Comparison of ENCODE assay signal across 8 mouse cellular contexts in the genomic region with DNA sequence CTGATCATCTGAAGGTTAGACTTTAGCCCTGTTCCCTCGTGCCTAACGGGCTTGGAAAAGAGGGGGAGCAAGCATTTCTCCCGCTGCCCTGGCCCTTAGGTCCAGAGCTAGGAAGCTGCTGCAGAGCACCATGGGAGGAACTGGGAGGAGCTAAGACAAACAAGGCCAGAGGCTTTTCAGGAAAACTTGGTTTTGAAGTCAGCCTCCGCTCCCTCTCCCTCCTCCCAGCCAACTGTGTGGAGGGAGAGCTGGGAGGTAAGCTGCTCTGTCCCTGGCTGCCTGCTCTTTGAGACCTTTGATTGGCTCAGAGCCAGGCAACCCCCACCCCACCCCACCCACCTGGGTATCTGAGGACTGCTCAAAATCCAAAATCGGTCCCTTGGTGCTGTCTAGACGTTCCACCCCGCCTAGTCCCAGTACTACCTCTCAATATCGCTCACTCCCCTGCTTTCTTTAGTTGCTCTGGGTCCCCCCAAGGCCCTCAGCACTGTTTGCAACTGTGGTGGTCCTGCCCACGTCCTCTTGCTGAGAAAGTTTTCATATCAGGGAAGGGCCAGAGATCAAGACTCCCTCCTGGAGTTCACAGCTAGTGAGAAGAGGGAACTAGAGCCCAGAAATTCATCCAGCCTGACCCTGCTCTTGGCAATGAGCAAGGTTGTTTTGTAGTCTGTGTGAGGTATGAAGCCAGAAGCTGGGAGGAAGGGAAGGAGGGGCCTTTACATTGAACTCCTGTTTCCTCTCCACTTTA. TPM values are rescaled to one million over a fixed set of nuclear protein-coding genes. Genes with fewer than 3 reads are reported as not detected.
DNase-seq lines count a peak whose midpoint lies in the region; ATAC-seq lines count a peak whose summit lies in the region.

No protein-coding gene starts in this region.

- H3K36me3 ChIP-seq in forebrain, embryonic 10.5 days (replicated peaks): no peaks in the 10 kb centered on the region
- H3K36me3 ChIP-seq in limb, embryonic 11.5 days (ENCODE audit: control insufficient read depth, insufficient read depth, low read length): no peaks in the 10 kb centered on the region
- no peaks in the 10 kb centered on the region for H3K36me3 ChIP-seq in midbrain, embryonic 14.5 days (ENCODE audit: control insufficient read depth, insufficient read depth, low read length)

- H3K9me3 ChIP-seq in forebrain, embryonic 10.5 days: no peaks in the 10 kb centered on the region
- no peaks in the 10 kb centered on the region for H3K9me3 ChIP-seq in limb, embryonic 11.5 days (ENCODE audit: control insufficient read depth, low read length)
- no peaks in the 10 kb centered on the region for H3K9me3 ChIP-seq in midbrain, embryonic 14.5 days (ENCODE audit: control insufficient read depth, low read length)

- DNase-seq in adrenal gland, adult 18-20 months (ENCODE audit: low spot score in 2 of 2): peak; percentile 59 to 73
- no peak for DNase-seq in adrenal gland, postnatal 4 days (ENCODE audit: low spot score in 2 of 2)
- peak; percentile 47 for DNase-seq in forebrain, embryonic 10.5 days (ENCODE audit: extremely low spot score, low spot score)
- peak; percentile 68 for DNase-seq in heart, postnatal 25 days (ENCODE audit: low spot score)
- DNase-seq in limb, embryonic 11.5 days (ENCODE audit: low spot score): peak; percentile 71
- peak; percentile 49 for DNase-seq in midbrain, embryonic 14.5 days
- DNase-seq in layer of hippocampus, postnatal 36 days: no peak
- DNase-seq in frontal cortex, postnatal 36 days (ENCODE audit: low spot score in 2 of 2): no peak

- peak overlapping the region; percentile 27 for H3K4me3 ChIP-seq in forebrain, embryonic 10.5 days
- H3K4me3 ChIP-seq in limb, embryonic 11.5 days (ENCODE audit: low read depth, low read length): no peak overlapping the region
- H3K4me3 ChIP-seq in midbrain, embryonic 14.5 days (replicated peaks; ENCODE audit: low read depth, low read length): no peak overlapping the region

- H3K27ac ChIP-seq in forebrain, embryonic 10.5 days: peak overlapping the region; percentile 84
- peak overlapping the region; percentile 93 for H3K27ac ChIP-seq in limb, embryonic 11.5 days (replicated peaks; ENCODE audit: low read depth, low read length)
- H3K27ac ChIP-seq in midbrain, embryonic 14.5 days (replicated peaks; ENCODE audit: low read depth, low read length): peak overlapping the region; percentile 1; the same call in 1 of the 2 replicates

- peak; percentile 26; the same call in 1 of the 2 replicates for ATAC-seq in limb, embryonic 11.5 days (ENCODE audit: insufficient number of reproducible peaks, low FRiP score, low TSS enrichment, low read depth)
- no peak for ATAC-seq in midbrain, embryonic 14.5 days (ENCODE audit: low FRiP score, low TSS enrichment)

- 0 out of 2 replicates have a peak, but pooled peaks cover 3% of the 10 kb centered on the region for H3K27me3 ChIP-seq in forebrain, embryonic 10.5 days (ENCODE audit: poor library complexity, severe bottlenecking)
- no peaks in the 10 kb centered on the region for H3K27me3 ChIP-seq in limb, embryonic 11.5 days (ENCODE audit: control insufficient read depth, insufficient read depth, low read length)
- no peaks in the 10 kb centered on the region for H3K27me3 ChIP-seq in midbrain, embryonic 14.5 days (ENCODE audit: control insufficient read depth, insufficient read depth, low read length)

- peak overlapping the region; percentile 22 for H3K4me2 ChIP-seq in limb, embryonic 11.5 days (ENCODE audit: low read depth, severe bottlenecking)
- H3K4me2 ChIP-seq in midbrain, embryonic 14.5 days (ENCODE audit: low read length): 0 out of 2 replicates have a peak overlapping the region, but pooled peaks have one; percentile 2

- peaks cover 70% of the 10 kb centered on the region for H3K4me1 ChIP-seq in forebrain, embryonic 10.5 days
- peaks cover 39% of the 10 kb centered on the region for H3K4me1 ChIP-seq in limb, embryonic 11.5 days (ENCODE audit: control insufficient read depth, insufficient read depth, low read length)
- H3K4me1 ChIP-seq in midbrain, embryonic 14.5 days (ENCODE audit: control insufficient read depth, insufficient read depth, low read length): peaks cover 40% of the 10 kb centered on the region

- WGBS in forebrain, embryonic 10.5 days: 10% methylated on average over 9 of the region's 9 CpGs
- 6% methylated on average over 9 of the region's 9 CpGs for WGBS in limb, embryonic 11.5 days
- 7% methylated on average over 9 of the region's 9 CpGs for WGBS in midbrain, embryonic 14.5 days

- intact Hi-C loops in heart, postnatal 25 days (cut with DNase I): no loop called here

- H3K9ac ChIP-seq in limb, embryonic 11.5 days (ENCODE audit: low read length): peak overlapping the region; percentile 45
- no peak overlapping the region for H3K9ac ChIP-seq in midbrain, embryonic 14.5 days (replicated peaks; ENCODE audit: low read length)

RNA-seq across cellular contexts. Expression of a gene that starts 1.9 kb away (rescaled TPM):
- 100 to 1,000 TPM; 226 to 232 TPM for total RNA-seq in adrenal gland, adult 18-20 months (2021)
- 100 to 1,000 TPM; 104 to 115 TPM for total RNA-seq in adrenal gland, postnatal 4 days (2021)
- 1.5 TPM in 2 replicates for polyA plus RNA-seq in forebrain, embryonic 10.5 days (2016; fragmentation: Nextera tagmentation; extraction: Ambion mirVana)
- total RNA-seq in heart, postnatal 25 days (2021): 100 to 1,000 TPM in 1 of 2 experiments, 10 to 100 TPM in 1; 61.2 to 129 TPM
- polyA plus RNA-seq in limb, embryonic 11.5 days (2014; fragmentation: Nextera tagmentation; extraction: Ambion mirVana): 1.0 and 1.1 TPM in 2 replicates
- 3.0 TPM in 2 replicates for polyA plus RNA-seq in midbrain, embryonic 14.5 days (2014; fragmentation: Nextera tagmentation; extraction: Ambion mirVana)
- total RNA-seq in layer of hippocampus, postnatal 36 days (2021): 10 to 100 TPM; 59.1 to 78.4 TPM

RNA-seq across cellular contexts. Expression of a gene that starts 18.3 kb away (rescaled TPM):
- 10 to 100 TPM; 82.3 to 97.4 TPM for total RNA-seq in adrenal gland, adult 18-20 months (2021)
- 100 to 1,000 TPM; 119 to 121 TPM for total RNA-seq in adrenal gland, postnatal 4 days (2021)
- 22.9 and 24.1 TPM in 2 replicates for polyA plus RNA-seq in forebrain, embryonic 10.5 days (2016; fragmentation: Nextera tagmentation; extraction: Ambion mirVana)
- 10 to 100 TPM; 73.0 to 78.1 TPM for total RNA-seq in heart, postnatal 25 days (2021)
- polyA plus RNA-seq in limb, embryonic 11.5 days (2014; fragmentation: Nextera tagmentation; extraction: Ambion mirVana): 24.6 and 25.6 TPM in 2 replicates
- polyA plus RNA-seq in midbrain, embryonic 14.5 days (2014; fragmentation: Nextera tagmentation; extraction: Ambion mirVana): 25.0 and 35.9 TPM in 2 replicates
- 100 to 1,000 TPM; 185 to 187 TPM for total RNA-seq in layer of hippocampus, postnatal 36 days (2021)

RNA-seq across cellular contexts. Expression of a gene that starts 27.7 kb away (rescaled TPM):
- total RNA-seq in adrenal gland, adult 18-20 months (2021): 10 to 100 TPM; 36.8 to 41.9 TPM
- 10 to 100 TPM; 45.2 to 54.8 TPM for total RNA-seq in adrenal gland, postnatal 4 days (2021)
- polyA plus RNA-seq in forebrain, embryonic 10.5 days (2016; fragmentation: Nextera tagmentation; extraction: Ambion mirVana): 45.7 and 49.7 TPM in 2 replicates
- 10 to 100 TPM; 22.4 to 25.5 TPM for total RNA-seq in heart, postnatal 25 days (2021)
- polyA plus RNA-seq in limb, embryonic 11.5 days (2014; fragmentation: Nextera tagmentation; extraction: Ambion mirVana): 44.9 and 51.1 TPM in 2 replicates
- 46.6 and 57.3 TPM in 2 replicates for polyA plus RNA-seq in midbrain, embryonic 14.5 days (2014; fragmentation: Nextera tagmentation; extraction: Ambion mirVana)
- 10 to 100 TPM; 52.2 to 61.2 TPM for total RNA-seq in layer of hippocampus, postnatal 36 days (2021)

RNA-seq across cellular contexts. Expression of a gene that starts 36.6 kb away (rescaled TPM):
- total RNA-seq in adrenal gland, adult 18-20 months (2021): 10 to 100 TPM; 90.2 to 91.0 TPM
- 100 to 1,000 TPM; 181 to 195 TPM for total RNA-seq in adrenal gland, postnatal 4 days (2021)
- 9.5 and 10.9 TPM in 2 replicates for polyA plus RNA-seq in forebrain, embryonic 10.5 days (2016; fragmentation: Nextera tagmentation; extraction: Ambion mirVana)
- total RNA-seq in heart, postnatal 25 days (2021): 100 to 1,000 TPM; 102 to 117 TPM
- polyA plus RNA-seq in limb, embryonic 11.5 days (2014; fragmentation: Nextera tagmentation; extraction: Ambion mirVana): 16.5 and 17.7 TPM in 2 replicates
- polyA plus RNA-seq in midbrain, embryonic 14.5 days (2014; fragmentation: Nextera tagmentation; extraction: Ambion mirVana): 175 and 194 TPM in 2 replicates
- total RNA-seq in layer of hippocampus, postnatal 36 days (2021): 100 to 1,000 TPM; 956 to 985 TPM

RNA-seq across cellular contexts. Expression of a gene that starts 47.8 kb away (rescaled TPM):
- total RNA-seq in adrenal gland, adult 18-20 months (2021): 10 to 100 TPM; 46.1 to 49.2 TPM
- 10 to 100 TPM; 75.7 to 84.8 TPM for total RNA-seq in adrenal gland, postnatal 4 days (2021)
- 69.7 and 77.3 TPM in 2 replicates for polyA plus RNA-seq in forebrain, embryonic 10.5 days (2016; fragmentation: Nextera tagmentation; extraction: Ambion mirVana)
- total RNA-seq in heart, postnatal 25 days (2021): 10 to 100 TPM; 45.2 to 48.8 TPM
- 68.0 and 69.2 TPM in 2 replicates for polyA plus RNA-seq in limb, embryonic 11.5 days (2014; fragmentation: Nextera tagmentation; extraction: Ambion mirVana)
- polyA plus RNA-seq in midbrain, embryonic 14.5 days (2014; fragmentation: Nextera tagmentation; extraction: Ambion mirVana): 65.7 and 81.1 TPM in 2 replicates
- 100 to 1,000 TPM; 127 to 140 TPM for total RNA-seq in layer of hippocampus, postnatal 36 days (2021)

Comparison
In these comparisons a context has a peak if more than half of its experiments do, and no peak if none do; other contexts are left out.
1. DNase-seq: peak in adrenal gland, adult 18-20 months (2 of 2), forebrain, embryonic 10.5 days (single experiment), heart, postnatal 25 days (single experiment), limb, embryonic 11.5 days (single experiment) and midbrain, embryonic 14.5 days (single experiment); none in adrenal gland, postnatal 4 days (0 of 2), layer of hippocampus, postnatal 36 days (0 of 2) and frontal cortex, postnatal 36 days (0 of 2).
2. H3K27ac ChIP-seq: peak in every context shown above with its lines; median percentile 93 in limb, embryonic 11.5 days; 84 in forebrain, embryonic 10.5 days; 1 in midbrain, embryonic 14.5 days.